In genomic region chr4:133005233-133005632, GRCm38 (mm10) we compare ENCODE assay signal across 8 mouse cellular contexts. TPM values are rescaled to one million over a fixed set of nuclear protein-coding genes. Genes with fewer than 3 reads are reported as not detected.
DNase-seq lines count a peak whose midpoint lies in the region; ATAC-seq and TF ChIP-seq lines count a peak whose summit lies in the region.

No protein-coding gene starts in this region.

- DNase-seq in urinary bladder, postnatal 25 days (ENCODE audit: low spot score): peak; percentile 68
- no peak for DNase-seq in urinary bladder, postnatal 10 days (ENCODE audit: low spot score)
- DNase-seq in liver, embryonic 14.5 days (ENCODE audit: low read depth in 3 of 3, low spot score in 3 of 3): peak; percentile 50 to 56 (median 51)
- peak; percentile 64 for DNase-seq in retina, adult 2 months (ENCODE audit: low read depth, low spot score)
- DNase-seq in urinary bladder, postnatal 4 days (ENCODE audit: low spot score in 2 of 2): peak; percentile 50 to 78

- 5% methylated on average over 3 of the region's 3 CpGs for WGBS in liver, embryonic 14.5 days (ENCODE audit: insufficient replicate concordance)

- H3K4me1 ChIP-seq in bone marrow macrophage, adult 2 months (ENCODE audit: control insufficient read depth, insufficient read depth, low read length): no peaks in the 10 kb centered on the region
- H3K4me1 ChIP-seq in liver, embryonic 14.5 days (replicated peaks; ENCODE audit: control insufficient read depth in 2 of 2, insufficient read depth in 2 of 2, low read length in 1 of 2): peaks cover 4 to 21% of the 10 kb centered on the region in 2 experiments

- no peak overlapping the region for H3K4me2 ChIP-seq in liver, embryonic 14.5 days (ENCODE audit: low read depth)

- H3K4me3 ChIP-seq in bone marrow macrophage, adult 2 months (ENCODE audit: insufficient read depth, low read length): no peak overlapping the region
- H3K4me3 ChIP-seq in liver, embryonic 14.5 days (ENCODE audit: insufficient read depth in 1 of 2, low read depth in 2 of 2, low read length in 2 of 2): no peak overlapping the region

- no peak overlapping the region for H3K9ac ChIP-seq in liver, embryonic 14.5 days (replicated peaks)

- H3K27ac ChIP-seq in bone marrow macrophage, adult 2 months (ENCODE audit: insufficient read depth, low read depth, low read length): no peak overlapping the region
- no peak overlapping the region for H3K27ac ChIP-seq in liver, embryonic 14.5 days

- no peak for TF ChIP-seq POLR2A in bone marrow macrophage, adult 2 months (IDR thresholded peaks at IDR 0.05; ENCODE audit: borderline replicate concordance, low read depth, low read length)

- peaks cover 11% of the 10 kb centered on the region for H3K27me3 ChIP-seq in liver, embryonic 14.5 days (ENCODE audit: control insufficient read depth, insufficient read depth, low read length)

- H3K9me3 ChIP-seq in liver, embryonic 14.5 days (ENCODE audit: control insufficient read depth, low read length): no peaks in the 10 kb centered on the region

- H3K36me3 ChIP-seq in liver, embryonic 14.5 days (replicated peaks; ENCODE audit: control insufficient read depth, insufficient read depth, low read depth): no peaks in the 10 kb centered on the region

- TF ChIP-seq EP300 in liver, embryonic 14.5 days (IDR thresholded peaks at IDR 0.05; ENCODE audit: low read depth): no peak

- peak; percentile 69 for ATAC-seq in erythroblast, adult 5-6 weeks (replicated peaks; ENCODE audit: low FRiP score, poor library complexity, severe bottlenecking)
- ATAC-seq in inflammation-experienced regulatory T-cells, adult 6 months: peak; percentile 75
- no peak for ATAC-seq in liver, embryonic 14.5 days (ENCODE audit: insufficient read depth)

- TF ChIP-seq CTCF in bone marrow macrophage, adult 2 months (IDR thresholded peaks at IDR 0.05; ENCODE audit: low read depth, low read length): peak; percentile 94
- peak; percentile 98 for TF ChIP-seq CTCF in liver, embryonic 14.5 days (IDR thresholded peaks at IDR 0.05; ENCODE audit: low read depth)

RNA-seq across cellular contexts. Expression of gene Ahdc1, which starts 5.8 kb away (rescaled TPM):
- polyA plus RNA-seq in bone marrow macrophage, adult 2 months (2012; ENCODE audit: insufficient read depth, insufficient read length, missing spikeins): 5.5 and 8.7 TPM in 2 replicates
- total RNA-seq in erythroblast, adult 5-6 weeks (2015; ENCODE audit: low replicate concordance): 1.2 and 10.2 TPM in 2 replicates
- 0.17 and 4.2 TPM in 2 replicates for total RNA-seq in erythroblast, adult 5-6 weeks (2017; ENCODE audit: low replicate concordance)
- 1 to 10 TPM; 1.6 to 2.4 (median 2.4) TPM for polyA plus RNA-seq in inflammation-experienced regulatory T-cells, adult 6 months (2017; shearing (Covaris generic))
- 1.3 and 1.7 TPM in 2 replicates for polyA plus RNA-seq in liver, embryonic 14.5 days (2012; rRNA removed)
- polyA plus RNA-seq in liver, embryonic 14.5 days (2014; fragmentation: Nextera tagmentation; extraction: Ambion mirVana): 0.53 and 0.75 TPM in 2 replicates

RNA-seq across cellular contexts. Expression of gene Fgr, which starts 31.3 kb away (rescaled TPM):
- polyA plus RNA-seq in bone marrow macrophage, adult 2 months (2012; ENCODE audit: insufficient read depth, insufficient read length, missing spikeins): 24.3 and 26.0 TPM in 2 replicates
- total RNA-seq in erythroblast, adult 5-6 weeks (2015; ENCODE audit: low replicate concordance): 12.1 and 21.5 TPM in 2 replicates
- total RNA-seq in erythroblast, adult 5-6 weeks (2017; ENCODE audit: low replicate concordance): 13.4 and 18.7 TPM in 2 replicates
- 1 to 10 TPM; 1.9 to 6.6 (median 3.3) TPM for polyA plus RNA-seq in inflammation-experienced regulatory T-cells, adult 6 months (2017; shearing (Covaris generic))
- polyA plus RNA-seq in liver, embryonic 14.5 days (2012; rRNA removed): 0.79 and 1.0 TPM in 2 replicates
- 0.57 and 0.75 TPM in 2 replicates for polyA plus RNA-seq in liver, embryonic 14.5 days (2014; fragmentation: Nextera tagmentation; extraction: Ambion mirVana)
